Mouse (Mus musculus): ENCODE data around the gene Ppp6r1. TPM values are rescaled to one million over a fixed set of nuclear protein-coding genes. Genes with fewer than 3 reads are reported as not detected.

Ppp6r1 gene
- polyA plus RNA-seq (2014; fragmentation: Illumina TruSeq; extraction: RNeasy Lipid Tissue Mini Kit (QIAGEN cat#74804); ENCODE audit: low read depth, low replicate concordance), result 64.9 TPM

GRCm38 (mm10) chr7:4658912-4659551, at the start of gene Ppp6r1:
Gene Ppp6r1, minus strand, starts transcription at chr7:4659019.

GRCm38 (mm10) chr7:4690387-4690786, 31.6 kb upstream of the Ppp6r1 start, which contains the start of gene Brsk1:
Gene Brsk1, plus strand, starts transcription at chr7:4690604.

GRCm38 (mm10) chr7:4684632-4685417, 26.0 kb upstream of the Ppp6r1 start, which contains the start of gene Hspbp1:
Gene Hspbp1, minus strand, starts transcription at chr7:4685068.

GRCm38 (mm10) chr7:4631031-4631430, 27.8 kb downstream of the Ppp6r1 start, which contains the start of gene Tmem86b:
Gene Tmem86b, minus strand, starts transcription at chr7:4631422.

GRCm38 (mm10) chr7:4603873-4604272, 54.9 kb downstream of the Ppp6r1 start, which contains the start of gene Ptprh:
Gene Ptprh, minus strand, starts transcription at chr7:4604041.

Other genes starting within 250 kb of the Ppp6r1 start
- gene Rdh13, start 213.4 kb downstream of the Ppp6r1 start, polyA plus RNA-seq (2014; fragmentation: Illumina TruSeq; extraction: RNeasy Lipid Tissue Mini Kit (QIAGEN cat#74804); ENCODE audit: low read depth, low replicate concordance), result 36.9 TPM
- gene Eps8l1, start 198.3 kb downstream of the Ppp6r1 start, polyA plus RNA-seq (2014; fragmentation: Illumina TruSeq; extraction: RNeasy Lipid Tissue Mini Kit (QIAGEN cat#74804); ENCODE audit: low read depth, low replicate concordance), result 4.1 TPM
- gene Ppp1r12c, start 157.3 kb downstream of the Ppp6r1 start, polyA plus RNA-seq (2014; fragmentation: Illumina TruSeq; extraction: RNeasy Lipid Tissue Mini Kit (QIAGEN cat#74804); ENCODE audit: low read depth, low replicate concordance), result 103 TPM
- gene Tnnt1, start 142.6 kb downstream of the Ppp6r1 start, polyA plus RNA-seq (2014; fragmentation: Illumina TruSeq; extraction: RNeasy Lipid Tissue Mini Kit (QIAGEN cat#74804); ENCODE audit: low read depth, low replicate concordance), result 33.8 TPM
- 10,656 TPM for gene Tnni3, start 134.8 kb downstream of the Ppp6r1 start, polyA plus RNA-seq (2014; fragmentation: Illumina TruSeq; extraction: RNeasy Lipid Tissue Mini Kit (QIAGEN cat#74804); ENCODE audit: low read depth, low replicate concordance)
- 7.5 TPM for gene Dnaaf3, start 126.6 kb downstream of the Ppp6r1 start, polyA plus RNA-seq (2014; fragmentation: Illumina TruSeq; extraction: RNeasy Lipid Tissue Mini Kit (QIAGEN cat#74804); ENCODE audit: low read depth, low replicate concordance)
- 0.97 TPM for gene Syt5, start 111.5 kb downstream of the Ppp6r1 start, polyA plus RNA-seq (2014; fragmentation: Illumina TruSeq; extraction: RNeasy Lipid Tissue Mini Kit (QIAGEN cat#74804); ENCODE audit: low read depth, low replicate concordance)
- gene Ptprh, start 55.0 kb downstream of the Ppp6r1 start, polyA plus RNA-seq (2014; fragmentation: Illumina TruSeq; extraction: RNeasy Lipid Tissue Mini Kit (QIAGEN cat#74804); ENCODE audit: low read depth, low replicate concordance), result not detected
- 7.5 TPM for gene Tmem86b, start 27.6 kb downstream of the Ppp6r1 start, polyA plus RNA-seq (2014; fragmentation: Illumina TruSeq; extraction: RNeasy Lipid Tissue Mini Kit (QIAGEN cat#74804); ENCODE audit: low read depth, low replicate concordance)
- gene Hspbp1, start 26.0 kb upstream of the Ppp6r1 start, polyA plus RNA-seq (2014; fragmentation: Illumina TruSeq; extraction: RNeasy Lipid Tissue Mini Kit (QIAGEN cat#74804); ENCODE audit: low read depth, low replicate concordance), result 37.1 TPM
- 2.1 TPM for gene Brsk1, start 31.6 kb upstream of the Ppp6r1 start, polyA plus RNA-seq (2014; fragmentation: Illumina TruSeq; extraction: RNeasy Lipid Tissue Mini Kit (QIAGEN cat#74804); ENCODE audit: low read depth, low replicate concordance)
- gene Tmem150b, start 66.2 kb upstream of the Ppp6r1 start, polyA plus RNA-seq (2014; fragmentation: Illumina TruSeq; extraction: RNeasy Lipid Tissue Mini Kit (QIAGEN cat#74804); ENCODE audit: low read depth, low replicate concordance), result not detected
- gene Kmt5c, start 81.1 kb upstream of the Ppp6r1 start, polyA plus RNA-seq (2014; fragmentation: Illumina TruSeq; extraction: RNeasy Lipid Tissue Mini Kit (QIAGEN cat#74804); ENCODE audit: low read depth, low replicate concordance), result 22.8 TPM
- 10.7 TPM for gene Cox6b2, start 94.1 kb upstream of the Ppp6r1 start, polyA plus RNA-seq (2014; fragmentation: Illumina TruSeq; extraction: RNeasy Lipid Tissue Mini Kit (QIAGEN cat#74804); ENCODE audit: low read depth, low replicate concordance)
- gene Fam71e2, start 112.3 kb upstream of the Ppp6r1 start, polyA plus RNA-seq (2014; fragmentation: Illumina TruSeq; extraction: RNeasy Lipid Tissue Mini Kit (QIAGEN cat#74804); ENCODE audit: low read depth, low replicate concordance), result not detected
- gene Il11, start 123.8 kb upstream of the Ppp6r1 start, polyA plus RNA-seq (2014; fragmentation: Illumina TruSeq; extraction: RNeasy Lipid Tissue Mini Kit (QIAGEN cat#74804); ENCODE audit: low read depth, low replicate concordance), result not detected
- gene Tmem190, start 123.9 kb upstream of the Ppp6r1 start, polyA plus RNA-seq (2014; fragmentation: Illumina TruSeq; extraction: RNeasy Lipid Tissue Mini Kit (QIAGEN cat#74804); ENCODE audit: low read depth, low replicate concordance), result not detected
- gene Tmem238, start 130.6 kb upstream of the Ppp6r1 start, polyA plus RNA-seq (2014; fragmentation: Illumina TruSeq; extraction: RNeasy Lipid Tissue Mini Kit (QIAGEN cat#74804); ENCODE audit: low read depth, low replicate concordance), result 6.3 TPM
- 392 TPM for gene Rpl28, start 133.9 kb upstream of the Ppp6r1 start, polyA plus RNA-seq (2014; fragmentation: Illumina TruSeq; extraction: RNeasy Lipid Tissue Mini Kit (QIAGEN cat#74804); ENCODE audit: low read depth, low replicate concordance)
- 101 TPM for gene Ube2s, start 153.6 kb upstream of the Ppp6r1 start, polyA plus RNA-seq (2014; fragmentation: Illumina TruSeq; extraction: RNeasy Lipid Tissue Mini Kit (QIAGEN cat#74804); ENCODE audit: low read depth, low replicate concordance)
- not detected for gene Shisa7, start 185.7 kb upstream of the Ppp6r1 start, polyA plus RNA-seq (2014; fragmentation: Illumina TruSeq; extraction: RNeasy Lipid Tissue Mini Kit (QIAGEN cat#74804); ENCODE audit: low read depth, low replicate concordance)
- 13.4 TPM for gene Isoc2b, start 211.2 kb upstream of the Ppp6r1 start, polyA plus RNA-seq (2014; fragmentation: Illumina TruSeq; extraction: RNeasy Lipid Tissue Mini Kit (QIAGEN cat#74804); ENCODE audit: low read depth, low replicate concordance)
- gene Isoc2a, start 218.1 kb upstream of the Ppp6r1 start, polyA plus RNA-seq (2014; fragmentation: Illumina TruSeq; extraction: RNeasy Lipid Tissue Mini Kit (QIAGEN cat#74804); ENCODE audit: low read depth, low replicate concordance), result 45.8 TPM
- not detected for gene Gm36210, start 247.5 kb upstream of the Ppp6r1 start, polyA plus RNA-seq (2014; fragmentation: Illumina TruSeq; extraction: RNeasy Lipid Tissue Mini Kit (QIAGEN cat#74804); ENCODE audit: low read depth, low replicate concordance)

All from heart, adult 10 weeks (tissue).